In genomic region chr16:18288581-18289061, GRCm38 (mm10) we compare ENCODE assay signal across 9 mouse cellular contexts. TPM values are rescaled to one million over a fixed set of nuclear protein-coding genes. Genes with fewer than 3 reads are reported as not detected.
A peak's percentile ranks its signal among the peaks of the same experiment; 100 is the strongest.
DNase-seq lines count a peak whose midpoint lies in the region; ATAC-seq and TF ChIP-seq lines count a peak whose summit lies in the region.
"Had no signal": no experiment of that assay in that cellular context is flagged by ENCODE, and none has a peak within 500 bp of the region (broad histone marks: within the 10 kb centered on the region; RNA-seq: fewer than 3 reads in every experiment).

No protein-coding gene starts in this region.

- no peak for DNase-seq in cerebellum, adult 2 months
- no peak for DNase-seq in cerebellum, adult 11 months
- no peak for DNase-seq in spleen, adult 2 months (ENCODE audit: low read depth in 1 of 2, low spot score in 2 of 2)
- DNase-seq in spleen, adult 18-20 months = no peak
- DNase-seq in lung, postnatal 14 days = peak; percentile 78

- no peaks in the 10 kb centered on the region for H3K9me3 ChIP-seq in intestine, embryonic 15.5 days
- no peaks in the 10 kb centered on the region for H3K9me3 ChIP-seq in stomach, embryonic 16.5 days (replicated peaks; ENCODE audit: control insufficient read depth, low read length)

- peak overlapping the region; percentile 90 for H3K4me2 ChIP-seq in intestine, embryonic 15.5 days (replicated peaks)
- H3K4me2 ChIP-seq in stomach, embryonic 16.5 days (ENCODE audit: low read depth, low read length) = peak overlapping the region; percentile 96

- peaks cover 11% of the 10 kb centered on the region for H3K4me1 ChIP-seq in cerebellum, adult 2 months (ENCODE audit: control insufficient read depth, insufficient read depth, low read length)
- peaks cover 7% of the 10 kb centered on the region for H3K4me1 ChIP-seq in spleen, adult 2 months (ENCODE audit: control insufficient read depth, insufficient read depth, insufficient read length)
- H3K4me1 ChIP-seq in intestine, embryonic 15.5 days (replicated peaks) = peaks cover 24% of the 10 kb centered on the region
- peaks cover 21% of the 10 kb centered on the region for H3K4me1 ChIP-seq in stomach, embryonic 16.5 days (ENCODE audit: control insufficient read depth, insufficient read depth, low read length)

- WGBS in cerebellum, adult 2 months = under 1% methylated on average over 30 of the region's 31 CpGs
- under 1% methylated on average over 30 of the region's 31 CpGs for WGBS in spleen, adult 2 months
- under 1% methylated on average over 31 of the region's 31 CpGs for WGBS in intestine, embryonic 15.5 days
- WGBS in stomach, embryonic 16.5 days = under 1% methylated on average over 31 of the region's 31 CpGs

- no peak for TF ChIP-seq POLR2A in cerebellum, adult 2 months (IDR thresholded peaks at IDR 0.05; ENCODE audit: borderline replicate concordance, insufficient read depth, low read length)
- TF ChIP-seq POLR2A in spleen, adult 2 months (IDR thresholded peaks at IDR 0.05; ENCODE audit: low read depth, low read length) = no peak

- peaks cover 8% of the 10 kb centered on the region for H3K36me3 ChIP-seq in spleen, adult 2 months (ENCODE audit: control insufficient read depth, insufficient read depth, low read length)
- peaks cover 17% of the 10 kb centered on the region for H3K36me3 ChIP-seq in intestine, embryonic 15.5 days
- peaks cover 9% of the 10 kb centered on the region for H3K36me3 ChIP-seq in stomach, embryonic 16.5 days (ENCODE audit: control insufficient read depth, insufficient read depth, low read length)

- peak overlapping the region; percentile 82 for H3K4me3 ChIP-seq in cerebellum, adult 2 months (replicated peaks; ENCODE audit: insufficient read depth, low read depth, low read length)
- H3K4me3 ChIP-seq in spleen, adult 2 months (ENCODE audit: extremely low read depth, insufficient read depth, insufficient read length) = peak overlapping the region; percentile 77
- peak overlapping the region; percentile 94 for H3K4me3 ChIP-seq in intestine, embryonic 15.5 days (replicated peaks)
- peak overlapping the region; percentile 77 for H3K4me3 ChIP-seq in stomach, embryonic 16.5 days (replicated peaks; ENCODE audit: low read length)

- peak; percentile 68 for ATAC-seq in erythroblast, adult 5-6 weeks (replicated peaks; ENCODE audit: low FRiP score, poor library complexity, severe bottlenecking)
- peak; percentile 95 for ATAC-seq in intestine, embryonic 15.5 days
- peak; percentile 88 for ATAC-seq in stomach, embryonic 16.5 days (ENCODE audit: insufficient read depth, low FRiP score)

- H3K27ac ChIP-seq in cerebellum, adult 2 months (ENCODE audit: insufficient read depth, low read length) = peak overlapping the region; percentile 14; the same call in 1 of the 2 replicates
- peak overlapping the region; percentile 93 for H3K27ac ChIP-seq in spleen, adult 2 months (ENCODE audit: insufficient read depth, low read length)
- peak overlapping the region; percentile 93 for H3K27ac ChIP-seq in intestine, embryonic 15.5 days
- peak overlapping the region; percentile 94 for H3K27ac ChIP-seq in stomach, embryonic 16.5 days (ENCODE audit: low read length)

- peak overlapping the region; percentile 98 for H3K9ac ChIP-seq in intestine, embryonic 15.5 days
- peak overlapping the region; percentile 99 for H3K9ac ChIP-seq in stomach, embryonic 16.5 days (ENCODE audit: low read length)

- no peak for TF ChIP-seq CTCF in cerebellum, adult 2 months (IDR thresholded peaks at IDR 0.05; ENCODE audit: borderline replicate concordance, insufficient read depth, low read depth, low read length)
- no peak for TF ChIP-seq CTCF in spleen, adult 2 months (IDR thresholded peaks at IDR 0.05; ENCODE audit: extremely low read depth, insufficient read depth, insufficient read length, insufficient replicate concordance)

- no peaks in the 10 kb centered on the region for H3K27me3 ChIP-seq in cerebellum, adult 2 months (ENCODE audit: control insufficient read depth, insufficient read depth, low read length)
- H3K27me3 ChIP-seq in spleen, adult 2 months (ENCODE audit: control insufficient read depth, insufficient read depth, low read length) = no peaks in the 10 kb centered on the region
- H3K27me3 ChIP-seq in intestine, embryonic 15.5 days (replicated peaks) = no peaks in the 10 kb centered on the region
- H3K27me3 ChIP-seq in stomach, embryonic 16.5 days (ENCODE audit: control insufficient read depth, insufficient read depth, low read length) = no peaks in the 10 kb centered on the region

RNA-seq across cellular contexts. Expression of gene Dgcr8, which starts 0.4 kb away (rescaled TPM):
- polyA plus RNA-seq in cerebellum, adult 2 months (2012; rRNA removed) = 56.0 and 57.7 TPM in 2 replicates
- polyA plus RNA-seq in spleen, adult 2 months (2012; rRNA removed) = 20.4 and 21.9 TPM in 2 replicates
- 16.3 and 30.2 TPM in 2 replicates for total RNA-seq in erythroblast, adult 5-6 weeks (2015; ENCODE audit: low replicate concordance)
- total RNA-seq in erythroblast, adult 5-6 weeks (2017; ENCODE audit: low replicate concordance) = 38.3 and 46.7 TPM in 2 replicates
- 21.4 and 24.8 TPM in 2 replicates for polyA plus RNA-seq in intestine, embryonic 15.5 days (2015; fragmentation: Nextera tagmentation; extraction: Ambion mirVana)
- 23.3 and 25.9 TPM in 2 replicates for polyA plus RNA-seq in stomach, embryonic 16.5 days (2015; fragmentation: Nextera tagmentation; extraction: Ambion mirVana)

RNA-seq across cellular contexts. Expression of gene Gm49776, which starts 30.5 kb away (rescaled TPM):
- 0.47 TPM in 1 of 2 replicates, not detected in the other for polyA plus RNA-seq in cerebellum, adult 2 months (2012; rRNA removed)
- polyA plus RNA-seq in spleen, adult 2 months (2012; rRNA removed) = not detected in 2 replicates
- total RNA-seq in erythroblast, adult 5-6 weeks (2015; ENCODE audit: low replicate concordance) = not detected in 2 replicates
- total RNA-seq in erythroblast, adult 5-6 weeks (2017; ENCODE audit: low replicate concordance) = not detected in 2 replicates
- polyA plus RNA-seq in intestine, embryonic 15.5 days (2015; fragmentation: Nextera tagmentation; extraction: Ambion mirVana) = 3.3 TPM in 1 of 2 replicates, not detected in the other
- not detected in 2 replicates for polyA plus RNA-seq in stomach, embryonic 16.5 days (2015; fragmentation: Nextera tagmentation; extraction: Ambion mirVana)
- total RNA-seq: layer of hippocampus, postnatal 14 days had no signal

RNA-seq across cellular contexts. Expression of gene Ranbp1, which starts 40.1 kb away (rescaled TPM):
- polyA plus RNA-seq in cerebellum, adult 2 months (2012; rRNA removed) = 96.2 and 104 TPM in 2 replicates
- polyA plus RNA-seq in spleen, adult 2 months (2012; rRNA removed) = 51.8 and 53.6 TPM in 2 replicates
- 74.6 and 96.3 TPM in 2 replicates for total RNA-seq in erythroblast, adult 5-6 weeks (2015; ENCODE audit: low replicate concordance)
- 83.7 and 90.7 TPM in 2 replicates for total RNA-seq in erythroblast, adult 5-6 weeks (2017; ENCODE audit: low replicate concordance)
- polyA plus RNA-seq in intestine, embryonic 15.5 days (2015; fragmentation: Nextera tagmentation; extraction: Ambion mirVana) = 535 and 668 TPM in 2 replicates
- polyA plus RNA-seq in stomach, embryonic 16.5 days (2015; fragmentation: Nextera tagmentation; extraction: Ambion mirVana) = 370 and 425 TPM in 2 replicates

RNA-seq across cellular contexts. Expression of gene Trmt2a, which starts 40.1 kb away (rescaled TPM):
- polyA plus RNA-seq in cerebellum, adult 2 months (2012; rRNA removed) = 96.0 and 99.5 TPM in 2 replicates
- 56.2 and 65.4 TPM in 2 replicates for polyA plus RNA-seq in spleen, adult 2 months (2012; rRNA removed)
- total RNA-seq in erythroblast, adult 5-6 weeks (2015; ENCODE audit: low replicate concordance) = 20.9 and 48.0 TPM in 2 replicates
- total RNA-seq in erythroblast, adult 5-6 weeks (2017; ENCODE audit: low replicate concordance) = 16.4 and 19.1 TPM in 2 replicates
- 102 and 107 TPM in 2 replicates for polyA plus RNA-seq in intestine, embryonic 15.5 days (2015; fragmentation: Nextera tagmentation; extraction: Ambion mirVana)
- polyA plus RNA-seq in stomach, embryonic 16.5 days (2015; fragmentation: Nextera tagmentation; extraction: Ambion mirVana) = 98.8 and 99.1 TPM in 2 replicates

RNA-seq across cellular contexts. Expression of gene Zdhhc8, which starts 53.7 kb away (rescaled TPM):
- 74.0 and 85.3 TPM in 2 replicates for polyA plus RNA-seq in cerebellum, adult 2 months (2012; rRNA removed)
- 52.3 and 72.4 TPM in 2 replicates for polyA plus RNA-seq in spleen, adult 2 months (2012; rRNA removed)
- 1.5 and 3.1 TPM in 2 replicates for total RNA-seq in erythroblast, adult 5-6 weeks (2015; ENCODE audit: low replicate concordance)
- total RNA-seq in erythroblast, adult 5-6 weeks (2017; ENCODE audit: low replicate concordance) = 0.26 and 0.56 TPM in 2 replicates
- polyA plus RNA-seq in intestine, embryonic 15.5 days (2015; fragmentation: Nextera tagmentation; extraction: Ambion mirVana) = 11.5 and 11.6 TPM in 2 replicates
- polyA plus RNA-seq in stomach, embryonic 16.5 days (2015; fragmentation: Nextera tagmentation; extraction: Ambion mirVana) = 5.0 and 6.9 TPM in 2 replicates

Comparison
In these comparisons a context has a peak if more than half of its experiments do, and no peak if none do; other contexts are left out.
1. H3K27ac ChIP-seq: peak in every context shown above with its lines; median percentile 94 in stomach, embryonic 16.5 days; 93 in spleen, adult 2 months; 93 in intestine, embryonic 15.5 days; 14 in cerebellum, adult 2 months.